Mouse (Mus musculus): ENCODE results near the gene Olfr951. TPM values are rescaled to one million over a fixed set of nuclear protein-coding genes. Genes with fewer than 3 reads are reported as not detected.

Gene Olfr951
- total RNA-seq (2021), result not detected

GRCm38 (mm10) chr9:39387110-39387509 lies at the start of gene Olfr951:
Gene Olfr951, plus strand, starts transcription at chr9:39387410.
- DNase-seq (ENCODE audit: low spot score in 2 of 2), result no peak
- intact Hi-C loops (cut with DNase I), result no loop called here

- intact Hi-C loops (cut with DNase I), result no loop called here
- DNase-seq (ENCODE audit: low spot score in 2 of 2), result no peak
These were observed 39.8 kb downstream of the Olfr951 start, which contains the start of gene Olfr952 for GRCm38 (mm10) chr9:39427048-39427447. Gene Olfr952, minus strand, starts transcription at chr9:39427148.

Other genes starting within 250 kb of the Olfr951 start
- gene Olfr943, start 221.1 kb upstream of the Olfr951 start, total RNA-seq (2021), result not detected
- not detected for gene Olfr944, start 185.5 kb upstream of the Olfr951 start, total RNA-seq (2021)
- gene Olfr1537, start 137.4 kb upstream of the Olfr951 start, total RNA-seq (2021), result not detected
- gene Olfr945, start 110.6 kb upstream of the Olfr951 start, total RNA-seq (2021), result not detected
- not detected for gene Olfr948, start 61.4 kb upstream of the Olfr951 start, total RNA-seq (2021)
- gene Olfr952, start 39.7 kb downstream of the Olfr951 start, total RNA-seq (2021), result not detected
- not detected for gene Olfr954, start 69.3 kb downstream of the Olfr951 start, total RNA-seq (2021)
- not detected for gene Olfr955, start 84.5 kb downstream of the Olfr951 start, total RNA-seq (2021)
- not detected for gene Olfr44, start 106.6 kb downstream of the Olfr951 start, total RNA-seq (2021)
- not detected for gene Olfr957, start 128.4 kb downstream of the Olfr951 start, total RNA-seq (2021)
- not detected for gene Olfr958, start 166.6 kb downstream of the Olfr951 start, total RNA-seq (2021)
- not detected for gene Olfr959, start 188.2 kb downstream of the Olfr951 start, total RNA-seq (2021)
- gene AW551984, start 217.0 kb downstream of the Olfr951 start, total RNA-seq (2021), result 1 to 10 TPM; 5.3 to 7.1 TPM
- not detected for gene Olfr148, start 223.2 kb downstream of the Olfr951 start, total RNA-seq (2021)
- not detected for gene Olfr960, start 234.0 kb downstream of the Olfr951 start, total RNA-seq (2021)

Measured in left cerebral cortex, postnatal 25 days (tissue).